Mouse (Mus musculus): ENCODE measurements around the gene Krt39.
A peak's percentile ranks its signal among the peaks of the same experiment; 100 is the strongest.

Gene Krt39

GRCm38 (mm10) chr11:99469228-99469627, 51.9 kb downstream of the Krt39 start:
- no peak for DNase-seq

- DNase-seq = no peak
Observed at GRCm38 (mm10) chr11:99468566-99468965, 52.6 kb downstream of the Krt39 start.

- DNase-seq = no peak
Observed at GRCm38 (mm10) chr11:99466316-99466715, 54.8 kb downstream of the Krt39 start.

GRCm38 (mm10) chr11:99464836-99465235, 56.3 kb downstream of the Krt39 start:
- peak; percentile 90 to 98 for DNase-seq
